Mouse (Mus musculus) forebrain, embryonic 16.5 days (tissue): ENCODE results near the gene A530084C06Rik. TPM values are rescaled to one million over a fixed set of nuclear protein-coding genes. Genes with fewer than 3 reads are reported as not detected.

Source experiments
- ATAC-seq: fragments of 200-750 bp; cut with Nextera tagmentation; 2 replicates; pipeline ENCODE4 v1.8.0; 2017; ENCODE audit warnings: mild to moderate bottlenecking, moderate library complexity
- H3K27ac ChIP-seq: fragments of 300-500 bp; sonication (generic); 2 replicates; pipeline ENCODE4 v1.5.1; 2014; ENCODE audit warnings: low read length, control low read depth
- H3K27me3 ChIP-seq: fragments of 300-500 bp; sonication (generic); replicated peaks from 2 replicates; pipeline ENCODE4 v1.6.1; 2014; ENCODE audit warnings: low read length; ENCODE audit not compliant: control insufficient read depth, insufficient read depth
- H3K36me3 ChIP-seq: fragments of 300-500 bp; sonication (generic); 2 replicates; pipeline ENCODE4 v1.6.1; 2014; ENCODE audit not compliant: control insufficient read depth, insufficient read depth
- H3K4me1 ChIP-seq: fragments of 300-500 bp; sonication (generic); replicated peaks from 2 replicates; pipeline ENCODE4 v1.6.1; 2014; ENCODE audit warnings: low read length; ENCODE audit not compliant: control insufficient read depth, insufficient read depth
- H3K4me2 ChIP-seq: fragments of 300-500 bp; sonication (generic); 2 replicates; pipeline ENCODE4 v1.6.1; 2014; ENCODE audit warnings: mild to moderate bottlenecking, low read length, control low read depth
- H3K4me3 ChIP-seq: fragments of 300-500 bp; sonication (generic); replicated peaks from 2 replicates; pipeline ENCODE4 v1.5.1; 2014; ENCODE audit warnings: mild to moderate bottlenecking, low read length, control low read depth
- H3K9ac ChIP-seq: fragments of 300-500 bp; sonication (generic); replicated peaks from 2 replicates; pipeline ENCODE4 v1.6.1; 2014; ENCODE audit warnings: low read depth, low read length, control low read depth
- H3K9me3 ChIP-seq: fragments of 300-500 bp; sonication (generic); 2 replicates; pipeline ENCODE4 v1.6.1; 2016; ENCODE audit warnings: low read length; ENCODE audit not compliant: control insufficient read depth
- WGBS: fragments of 180-500 bp; shearing (Covaris S2); extraction: QIAGEN DNeasy Blood & Tissue Kit; methylation state at CpG from one replicate; pipeline ENCODE4 v1.1.7; 2014; 5-methylcytosine and 5-hydroxymethylcytosine counted together
- polyA plus RNA-seq: library from polyadenylated mRNA; unstranded; fragments of >200 nt; fragmentation: Nextera tagmentation; extraction: Ambion mirVana; gene quantifications from 2 replicates; pipeline ENCODE4 v1.2.1, GENCODE M21; 2015

A530084C06Rik gene
- not detected in 2 replicates for polyA plus RNA-seq

- ATAC-seq: peak; percentile 39
- H3K9me3 ChIP-seq: no peaks in the 10 kb centered on the region
- H3K27me3 ChIP-seq: peaks cover 73% of the 10 kb centered on the region
- H3K4me1 ChIP-seq: peaks cover 28% of the 10 kb centered on the region
- peak within 1 kb of the TSS; percentile 56 for H3K4me3 ChIP-seq
- H3K9ac ChIP-seq: peak within 1 kb of the TSS; percentile 54
- peak within 1 kb of the TSS; percentile 98 for H3K4me2 ChIP-seq
- peak within 1 kb of the TSS; percentile 9 for H3K27ac ChIP-seq
- WGBS: under 1% methylated on average over 82 of the region's 88 CpGs
- no peaks in the 10 kb centered on the region for H3K36me3 ChIP-seq
Observed at GRCm38 (mm10) chr13:31558521-31559418, at the start of gene A530084C06Rik. A530084C06Rik (minus strand) TSS chr13:31559333.

- H3K36me3 ChIP-seq: no peaks in the 10 kb centered on the region
- 29% methylated on average over 6 of the region's 6 CpGs for WGBS
- peak; percentile 55; the same call in 1 of the 2 replicates for ATAC-seq
Observed at GRCm38 (mm10) chr13:31603964-31604363, 44.8 kb upstream of the A530084C06Rik start.

GRCm38 (mm10) chr13:31599576-31599975 lies 40.4 kb upstream of the A530084C06Rik start:
- no peak for ATAC-seq
- Histone ChIP-seq H3K36me3 (no peaks in the 10 kb centered on the region), H3K4me1 (no peaks in the 10 kb centered on the region), H3K27me3 (no peaks in the 10 kb centered on the region), H3K9ac (no peak overlapping the region), H3K4me3 (no peak overlapping the region), H3K9me3 (no peaks in the 10 kb centered on the region), H3K27ac (no peak overlapping the region), H3K4me2 (no peak overlapping the region)
- 88% methylated on average over 5 of the region's 5 CpGs for WGBS

More at GRCm38 (mm10) chr13:31603964-31604363, 44.8 kb upstream of the A530084C06Rik start:
- H3K27me3 ChIP-seq: no peaks in the 10 kb centered on the region
- H3K9ac ChIP-seq: no peak overlapping the region
- H3K9me3 ChIP-seq: no peaks in the 10 kb centered on the region
- H3K4me2 ChIP-seq: no peak overlapping the region
- no peak overlapping the region for H3K27ac ChIP-seq
- H3K4me3 ChIP-seq: no peak overlapping the region
- no peaks in the 10 kb centered on the region for H3K4me1 ChIP-seq

- ATAC-seq: no peak
- WGBS: 76% methylated on average over 5 of the region's 5 CpGs
- Histone ChIP-seq H3K27me3 (no peaks in the 10 kb centered on the region), H3K4me1 (no peaks in the 10 kb centered on the region), H3K27ac (no peak overlapping the region), H3K4me3 (no peak overlapping the region), H3K9ac (no peak overlapping the region), H3K4me2 (no peak overlapping the region), H3K9me3 (no peaks in the 10 kb centered on the region), H3K36me3 (no peaks in the 10 kb centered on the region)
Observed at GRCm38 (mm10) chr13:31587341-31587740, 28.2 kb upstream of the A530084C06Rik start.

- Histone ChIP-seq H3K9ac (no peak overlapping the region), H3K36me3 (no peaks in the 10 kb centered on the region), H3K4me2 (no peak overlapping the region), H3K27ac (no peak overlapping the region), H3K27me3 (no peaks in the 10 kb centered on the region; the same call in 1 of the 2 replicates), H3K9me3 (no peaks in the 10 kb centered on the region), H3K4me3 (no peak overlapping the region), H3K4me1 (no peaks in the 10 kb centered on the region; the same call in none of the 2 replicates)
- ATAC-seq: no peak
- WGBS: 67% methylated on average over 9 of the region's 9 CpGs
Observed at GRCm38 (mm10) chr13:31579866-31580265, 20.7 kb upstream of the A530084C06Rik start.

- WGBS: 24% methylated on average over 10 of the region's 10 CpGs
- ATAC-seq: no peak; the same call in 1 of the 2 replicates
- H3K27ac ChIP-seq: no peak overlapping the region
- no peak overlapping the region for H3K9ac ChIP-seq
- no peak overlapping the region for H3K4me2 ChIP-seq
- no peak overlapping the region for H3K4me3 ChIP-seq
- no peaks in the 10 kb centered on the region for H3K9me3 ChIP-seq
- no peaks in the 10 kb centered on the region for H3K36me3 ChIP-seq
- no peaks in the 10 kb centered on the region; the same call in 1 of the 2 replicates for H3K27me3 ChIP-seq
- no peaks in the 10 kb centered on the region; the same call in none of the 2 replicates for H3K4me1 ChIP-seq
Observed at GRCm38 (mm10) chr13:31578389-31578788, 19.3 kb upstream of the A530084C06Rik start.

- ATAC-seq: no peak
- no peak overlapping the region for H3K27ac ChIP-seq
Observed at GRCm38 (mm10) chr13:31577576-31577975, 18.4 kb upstream of the A530084C06Rik start.

GRCm38 (mm10) chr13:31576696-31577095 lies 17.6 kb upstream of the A530084C06Rik start:
- Histone ChIP-seq H3K4me1 (no peaks in the 10 kb centered on the region; the same call in none of the 2 replicates), H3K36me3 (no peaks in the 10 kb centered on the region), H3K27ac (no peak overlapping the region), H3K9me3 (no peaks in the 10 kb centered on the region), H3K27me3 (no peaks in the 10 kb centered on the region; the same call in 1 of the 2 replicates), H3K4me2 (no peak overlapping the region), H3K9ac (no peak overlapping the region), H3K4me3 (no peak overlapping the region)
- WGBS: 64% methylated on average over 4 of the region's 4 CpGs
- ATAC-seq: no peak

More at GRCm38 (mm10) chr13:31577576-31577975, 18.4 kb upstream of the A530084C06Rik start:
- no peak overlapping the region for H3K9ac ChIP-seq
- no peaks in the 10 kb centered on the region for H3K36me3 ChIP-seq
- no peak overlapping the region for H3K4me2 ChIP-seq
- no peaks in the 10 kb centered on the region for H3K9me3 ChIP-seq
- no peaks in the 10 kb centered on the region; the same call in 1 of the 2 replicates for H3K27me3 ChIP-seq
- no peaks in the 10 kb centered on the region; the same call in none of the 2 replicates for H3K4me1 ChIP-seq
- WGBS: 37% methylated on average over 6 of the region's 6 CpGs
- H3K4me3 ChIP-seq: no peak overlapping the region

GRCm38 (mm10) chr13:31574627-31575026 lies 15.5 kb upstream of the A530084C06Rik start:
- Histone ChIP-seq H3K4me1 (no peaks in the 10 kb centered on the region; the same call in none of the 2 replicates), H3K4me3 (no peak overlapping the region), H3K9me3 (no peaks in the 10 kb centered on the region), H3K27ac (no peak overlapping the region), H3K9ac (no peak overlapping the region), H3K27me3 (no peaks in the 10 kb centered on the region; the same call in 1 of the 2 replicates), H3K4me2 (no peak overlapping the region), H3K36me3 (no peaks in the 10 kb centered on the region)
- 75% methylated on average over 3 of the region's 3 CpGs for WGBS
- no peak for ATAC-seq
